Comparison of ENCODE assay signal across 24 mouse cellular contexts in the genomic region with DNA sequence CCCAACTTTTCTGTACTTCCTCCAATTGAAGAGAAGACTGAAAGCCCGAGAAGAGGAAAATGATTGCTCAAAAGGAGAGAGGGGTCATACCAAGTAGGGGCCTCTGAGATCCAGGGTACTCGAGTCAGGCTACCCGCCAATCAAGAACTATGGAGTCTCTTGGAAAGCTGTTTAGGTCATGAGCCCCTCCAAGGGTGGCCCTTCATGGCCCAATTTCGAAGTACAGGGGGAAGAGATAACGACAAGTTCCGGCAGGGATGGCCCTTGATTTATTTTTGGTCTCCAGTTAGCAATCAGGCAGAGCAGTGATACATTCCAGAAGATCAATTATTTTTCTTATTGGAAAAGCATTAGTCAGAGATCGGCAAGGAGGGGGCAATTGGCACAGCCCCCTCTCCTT. TPM values are rescaled to one million over a fixed set of nuclear protein-coding genes. Genes with fewer than 3 reads are reported as not detected.
A peak's percentile ranks its signal among the peaks of the same experiment; 100 is the strongest.
DNase-seq lines count a peak whose midpoint lies in the region; ATAC-seq and TF ChIP-seq lines count a peak whose summit lies in the region.
"Had no signal": no experiment of that assay in that cellular context is flagged by ENCODE, and none has a peak within 500 bp of the region (broad histone marks: within the 10 kb centered on the region; RNA-seq: fewer than 3 reads in every experiment).

No protein-coding gene starts in this region.

- ATAC-seq in midbrain, embryonic 11.5 days (ENCODE audit: low FRiP score): no peak
- ATAC-seq in midbrain, postnatal 0 days (ENCODE audit: low FRiP score): no peak
- no peak for ATAC-seq in limb, embryonic 13.5 days (ENCODE audit: low FRiP score, low read depth)
- ATAC-seq in stomach, postnatal 0 days (ENCODE audit: low FRiP score, low TSS enrichment): no peak
- ATAC-seq in inflammation-experienced regulatory T-cells, adult 6 months: no peak
- ATAC-seq: forebrain, embryonic 16.5 days; midbrain, embryonic 15.5 days had no signal

- H3K27me3 ChIP-seq in midbrain, embryonic 11.5 days (ENCODE audit: control insufficient read depth, insufficient read depth, low read length): peaks cover 98% of the 10 kb centered on the region
- peaks cover 94% of the 10 kb centered on the region for H3K27me3 ChIP-seq in midbrain, postnatal 0 days (ENCODE audit: insufficient read depth, low read length)
- H3K27me3 ChIP-seq in limb, embryonic 13.5 days: peaks cover 94% of the 10 kb centered on the region
- H3K27me3 ChIP-seq in stomach, postnatal 0 days (ENCODE audit: control insufficient read depth, insufficient read depth, low read length): peaks cover 28% of the 10 kb centered on the region

- no peaks in the 10 kb centered on the region for H3K9me3 ChIP-seq in midbrain, embryonic 11.5 days (ENCODE audit: control insufficient read depth, low read length)
- H3K9me3 ChIP-seq in midbrain, postnatal 0 days (ENCODE audit: low read length): no peaks in the 10 kb centered on the region
- H3K9me3 ChIP-seq in limb, embryonic 13.5 days: no peaks in the 10 kb centered on the region
- no peaks in the 10 kb centered on the region for H3K9me3 ChIP-seq in stomach, postnatal 0 days (ENCODE audit: control insufficient read depth, low read length)
- H3K9me3 ChIP-seq: heart, embryonic 10.5 days; midbrain, embryonic 15.5 days; stomach, embryonic 15.5 days had no signal

- TF ChIP-seq EP300 in stomach, postnatal 0 days (optimal IDR thresholded peaks at IDR 0.05): no peak

- H3K9ac ChIP-seq in midbrain, embryonic 11.5 days (ENCODE audit: low read length): no peak overlapping the region
- H3K9ac ChIP-seq in midbrain, postnatal 0 days (replicated peaks; ENCODE audit: low read length, poor library complexity, severe bottlenecking): no peak overlapping the region
- no peak overlapping the region for H3K9ac ChIP-seq in limb, embryonic 13.5 days
- H3K9ac ChIP-seq in stomach, postnatal 0 days (ENCODE audit: low read length): no peak overlapping the region
- H3K9ac ChIP-seq: hindbrain, embryonic 14.5 days; midbrain, embryonic 15.5 days; stomach, embryonic 15.5 days had no signal

- 2% methylated on average over 7 of the region's 7 CpGs for WGBS in midbrain, embryonic 11.5 days
- 6% methylated on average over 7 of the region's 7 CpGs for WGBS in midbrain, postnatal 0 days
- WGBS in limb, embryonic 13.5 days: 25% methylated on average over 7 of the region's 7 CpGs
- WGBS in stomach, postnatal 0 days: 11% methylated on average over 7 of the region's 7 CpGs

- no peaks in the 10 kb centered on the region for H3K4me1 ChIP-seq in midbrain, embryonic 11.5 days (ENCODE audit: control insufficient read depth, insufficient read depth, low read length)
- no peaks in the 10 kb centered on the region for H3K4me1 ChIP-seq in midbrain, postnatal 0 days (ENCODE audit: insufficient read depth, low read length)
- peaks cover 11% of the 10 kb centered on the region for H3K4me1 ChIP-seq in limb, embryonic 13.5 days
- no peaks in the 10 kb centered on the region for H3K4me1 ChIP-seq in stomach, postnatal 0 days (replicated peaks; ENCODE audit: control insufficient read depth, insufficient read depth)

- no peak overlapping the region for H3K4me3 ChIP-seq in midbrain, embryonic 11.5 days (ENCODE audit: low read depth, low read length)
- H3K4me3 ChIP-seq in midbrain, postnatal 0 days (ENCODE audit: low read depth, low read length): no peak overlapping the region
- no peak overlapping the region for H3K4me3 ChIP-seq in limb, embryonic 13.5 days
- peak overlapping the region; percentile 41 for H3K4me3 ChIP-seq in stomach, postnatal 0 days (ENCODE audit: low read depth, low read length)
- H3K4me3 ChIP-seq: midbrain, embryonic 15.5 days had no signal

- no peak for TF ChIP-seq CTCF in midbrain, postnatal 0 days (IDR thresholded peaks at IDR 0.05)
- TF ChIP-seq CTCF in stomach, postnatal 0 days (IDR thresholded peaks at IDR 0.05; ENCODE audit: low read depth): no peak

- H3K36me3 ChIP-seq in midbrain, embryonic 11.5 days (ENCODE audit: control insufficient read depth, insufficient read depth, low read length): no peaks in the 10 kb centered on the region
- H3K36me3 ChIP-seq in midbrain, postnatal 0 days (ENCODE audit: insufficient read depth, low read length): no peaks in the 10 kb centered on the region
- no peaks in the 10 kb centered on the region for H3K36me3 ChIP-seq in limb, embryonic 13.5 days
- H3K36me3 ChIP-seq in stomach, postnatal 0 days (ENCODE audit: control insufficient read depth, insufficient read depth, low read length): no peaks in the 10 kb centered on the region
- H3K36me3 ChIP-seq: heart, embryonic 10.5 days; midbrain, embryonic 15.5 days; stomach, embryonic 15.5 days had no signal

- no peak overlapping the region for H3K4me2 ChIP-seq in midbrain, embryonic 11.5 days
- no peak overlapping the region for H3K4me2 ChIP-seq in midbrain, postnatal 0 days (ENCODE audit: low read depth, low read length, poor library complexity, severe bottlenecking)
- H3K4me2 ChIP-seq in limb, embryonic 13.5 days (replicated peaks): peak overlapping the region; percentile 65; the same call in 1 of the 2 replicates
- peak overlapping the region; percentile 46 for H3K4me2 ChIP-seq in stomach, postnatal 0 days (replicated peaks; ENCODE audit: low read depth)
- H3K4me2 ChIP-seq: hindbrain, embryonic 14.5 days; midbrain, embryonic 15.5 days; stomach, embryonic 15.5 days had no signal

- H3K27ac ChIP-seq in midbrain, embryonic 11.5 days (ENCODE audit: low read depth, low read length): no peak overlapping the region
- no peak overlapping the region for H3K27ac ChIP-seq in midbrain, postnatal 0 days (ENCODE audit: low read depth, low read length)
- H3K27ac ChIP-seq in limb, embryonic 13.5 days: no peak overlapping the region
- no peak overlapping the region for H3K27ac ChIP-seq in stomach, postnatal 0 days (replicated peaks)
- H3K27ac ChIP-seq: heart, embryonic 10.5 days; hindbrain, embryonic 14.5 days; midbrain, embryonic 15.5 days; stomach, embryonic 15.5 days had no signal

- peak; percentile 34 to 81 for DNase-seq in adrenal gland, adult (ENCODE audit: inconsistent age in 2 of 2, low spot score in 1 of 2)
- no peak for DNase-seq in adrenal gland, postnatal 14 days
- DNase-seq in midbrain, embryonic 11.5 days (ENCODE audit: low spot score, missing footprints): peak; percentile 91
- no peak for DNase-seq in midbrain, postnatal 0 days (ENCODE audit: low spot score)
- no peak for DNase-seq in stomach, postnatal 0 days (ENCODE audit: low spot score)
- DNase-seq in spleen, adult 18-20 months: no peak
- DNase-seq: adrenal gland, adult 8-10 months; cerebellum, adult 8-10 months; heart, postnatal 10 days; lung, postnatal 10 days; thymus, postnatal 25 days had no signal

RNA-seq across cellular contexts. Expression of gene Hoxc8, which starts 1.4 kb away (rescaled TPM):
- total RNA-seq in adrenal gland, postnatal 14 days (2021): 19.2 and 20.1 TPM in 2 replicates
- not detected in 2 replicates for polyA plus RNA-seq in midbrain, embryonic 11.5 days (2014; fragmentation: Nextera tagmentation; extraction: Ambion mirVana)
- not detected in 2 replicates for total RNA-seq in midbrain, postnatal 0 days (2014; rRNA removed)
- polyA plus RNA-seq in midbrain, postnatal 0 days (2015; fragmentation: Nextera tagmentation; extraction: Ambion mirVana): not detected in 2 replicates
- polyA plus RNA-seq in limb, embryonic 13.5 days (2015; fragmentation: Nextera tagmentation; extraction: Ambion mirVana): 2.7 and 3.0 TPM in 2 replicates
- 7.1 and 7.3 TPM in 2 replicates for polyA plus RNA-seq in stomach, postnatal 0 days (2015; fragmentation: Nextera tagmentation; extraction: Ambion mirVana)
- under 1 TPM in 1 of 3 experiments, not detected in 2; 0.20 TPM for polyA plus RNA-seq in inflammation-experienced regulatory T-cells, adult 6 months (2017; shearing (Covaris generic))
- total RNA-seq: common myeloid progenitor, adult 5-6 weeks; heart, postnatal 10 days; layer of hippocampus, adult 18-20 months; megakaryocyte, adult 5-6 weeks; neutrophil, adult 5-6 weeks had no signal
- polyA plus RNA-seq: embryonic facial prominence, embryonic 11.5 days; forebrain, embryonic 16.5 days; liver, embryonic 16.5 days; midbrain, embryonic 15.5 days had no signal

RNA-seq across cellular contexts. Expression of gene Hoxc6, which starts 6.3 kb away (rescaled TPM):
- total RNA-seq in adrenal gland, postnatal 14 days (2021): 37.4 and 43.2 TPM in 2 replicates
- not detected in 2 replicates for polyA plus RNA-seq in midbrain, embryonic 11.5 days (2014; fragmentation: Nextera tagmentation; extraction: Ambion mirVana)
- total RNA-seq in midbrain, postnatal 0 days (2014; rRNA removed): not detected in 2 replicates
- polyA plus RNA-seq in midbrain, postnatal 0 days (2015; fragmentation: Nextera tagmentation; extraction: Ambion mirVana): not detected in 2 replicates
- polyA plus RNA-seq in limb, embryonic 13.5 days (2015; fragmentation: Nextera tagmentation; extraction: Ambion mirVana): 2.5 and 2.8 TPM in 2 replicates
- 3.3 and 4.9 TPM in 2 replicates for polyA plus RNA-seq in stomach, postnatal 0 days (2015; fragmentation: Nextera tagmentation; extraction: Ambion mirVana)
- not detected for polyA plus RNA-seq in inflammation-experienced regulatory T-cells, adult 6 months (2017; shearing (Covaris generic))
- total RNA-seq: common myeloid progenitor, adult 5-6 weeks; layer of hippocampus, adult 18-20 months; megakaryocyte, adult 5-6 weeks; neutrophil, adult 5-6 weeks had no signal
- polyA plus RNA-seq: forebrain, embryonic 16.5 days; liver, embryonic 16.5 days; midbrain, embryonic 15.5 days had no signal

RNA-seq across cellular contexts. Expression of gene Hoxc9, which starts 15.5 kb away (rescaled TPM):
- 1.8 and 2.1 TPM in 2 replicates for total RNA-seq in adrenal gland, postnatal 14 days (2021)
- polyA plus RNA-seq in midbrain, embryonic 11.5 days (2014; fragmentation: Nextera tagmentation; extraction: Ambion mirVana): not detected in 2 replicates
- not detected in 2 replicates for total RNA-seq in midbrain, postnatal 0 days (2014; rRNA removed)
- polyA plus RNA-seq in midbrain, postnatal 0 days (2015; fragmentation: Nextera tagmentation; extraction: Ambion mirVana): not detected in 2 replicates
- 1.7 and 2.1 TPM in 2 replicates for polyA plus RNA-seq in limb, embryonic 13.5 days (2015; fragmentation: Nextera tagmentation; extraction: Ambion mirVana)
- polyA plus RNA-seq in stomach, postnatal 0 days (2015; fragmentation: Nextera tagmentation; extraction: Ambion mirVana): not detected in 2 replicates
- polyA plus RNA-seq in inflammation-experienced regulatory T-cells, adult 6 months (2017; shearing (Covaris generic)): not detected
- total RNA-seq: common myeloid progenitor, adult 5-6 weeks; heart, postnatal 10 days; layer of hippocampus, adult 18-20 months; megakaryocyte, adult 5-6 weeks; neutrophil, adult 5-6 weeks had no signal
- polyA plus RNA-seq: embryonic facial prominence, embryonic 11.5 days; forebrain, embryonic 16.5 days; liver, embryonic 16.5 days; midbrain, embryonic 15.5 days had no signal

RNA-seq across cellular contexts. Expression of gene Hoxc5, which starts 24.5 kb away (rescaled TPM):
- total RNA-seq in adrenal gland, postnatal 14 days (2021): 6.9 and 7.4 TPM in 2 replicates
- not detected in 2 replicates for polyA plus RNA-seq in midbrain, embryonic 11.5 days (2014; fragmentation: Nextera tagmentation; extraction: Ambion mirVana)
- total RNA-seq in midbrain, postnatal 0 days (2014; rRNA removed): 0.88 TPM in 1 of 2 replicates, not detected in the other
- not detected in 2 replicates for polyA plus RNA-seq in midbrain, postnatal 0 days (2015; fragmentation: Nextera tagmentation; extraction: Ambion mirVana)
- polyA plus RNA-seq in limb, embryonic 13.5 days (2015; fragmentation: Nextera tagmentation; extraction: Ambion mirVana): 5.2 and 6.7 TPM in 2 replicates
- polyA plus RNA-seq in stomach, postnatal 0 days (2015; fragmentation: Nextera tagmentation; extraction: Ambion mirVana): 18.0 and 18.2 TPM in 2 replicates
- not detected for polyA plus RNA-seq in inflammation-experienced regulatory T-cells, adult 6 months (2017; shearing (Covaris generic))
- total RNA-seq: common myeloid progenitor, adult 5-6 weeks; layer of hippocampus, adult 18-20 months; megakaryocyte, adult 5-6 weeks; neutrophil, adult 5-6 weeks had no signal
- polyA plus RNA-seq: forebrain, embryonic 16.5 days; midbrain, embryonic 15.5 days had no signal

RNA-seq across cellular contexts. Expression of gene Hoxc10, which starts 25.2 kb away (rescaled TPM):
- 0.19 and 1.1 TPM in 2 replicates for total RNA-seq in adrenal gland, postnatal 14 days (2021)
- polyA plus RNA-seq in midbrain, embryonic 11.5 days (2014; fragmentation: Nextera tagmentation; extraction: Ambion mirVana): not detected in 2 replicates
- total RNA-seq in midbrain, postnatal 0 days (2014; rRNA removed): not detected in 2 replicates
- polyA plus RNA-seq in midbrain, postnatal 0 days (2015; fragmentation: Nextera tagmentation; extraction: Ambion mirVana): not detected in 2 replicates
- polyA plus RNA-seq in limb, embryonic 13.5 days (2015; fragmentation: Nextera tagmentation; extraction: Ambion mirVana): 11.0 and 11.3 TPM in 2 replicates
- not detected in 2 replicates for polyA plus RNA-seq in stomach, postnatal 0 days (2015; fragmentation: Nextera tagmentation; extraction: Ambion mirVana)
- polyA plus RNA-seq in inflammation-experienced regulatory T-cells, adult 6 months (2017; shearing (Covaris generic)): not detected
- total RNA-seq: common myeloid progenitor, adult 5-6 weeks; heart, postnatal 10 days; layer of hippocampus, adult 18-20 months; megakaryocyte, adult 5-6 weeks; neutrophil, adult 5-6 weeks had no signal
- polyA plus RNA-seq: embryonic facial prominence, embryonic 11.5 days; forebrain, embryonic 16.5 days; hindbrain, embryonic 14.5 days; liver, embryonic 16.5 days; midbrain, embryonic 15.5 days had no signal

Comparison
In these comparisons a context has a peak if more than half of its experiments do, and no peak if none do; other contexts are left out.
1. DNase-seq: peak in adrenal gland, adult (2 of 2) and midbrain, embryonic 11.5 days (single experiment); none in adrenal gland, postnatal 14 days (single experiment), midbrain, postnatal 0 days (single experiment), stomach, postnatal 0 days (single experiment) and spleen, adult 18-20 months (0 of 2).
2. H3K4me2 ChIP-seq: peak in limb, embryonic 13.5 days (single experiment) and stomach, postnatal 0 days (single experiment); none in midbrain, embryonic 11.5 days (single experiment) and midbrain, postnatal 0 days (single experiment).